Mouse (Mus musculus): ENCODE results near the gene Zfp462. TPM values are rescaled to one million over a fixed set of nuclear protein-coding genes. Genes with fewer than 3 reads are reported as not detected.

Zfp462 gene
- polyA plus RNA-seq, 1 experiment from 2014 or later: 17.0 TPM

DNA sequence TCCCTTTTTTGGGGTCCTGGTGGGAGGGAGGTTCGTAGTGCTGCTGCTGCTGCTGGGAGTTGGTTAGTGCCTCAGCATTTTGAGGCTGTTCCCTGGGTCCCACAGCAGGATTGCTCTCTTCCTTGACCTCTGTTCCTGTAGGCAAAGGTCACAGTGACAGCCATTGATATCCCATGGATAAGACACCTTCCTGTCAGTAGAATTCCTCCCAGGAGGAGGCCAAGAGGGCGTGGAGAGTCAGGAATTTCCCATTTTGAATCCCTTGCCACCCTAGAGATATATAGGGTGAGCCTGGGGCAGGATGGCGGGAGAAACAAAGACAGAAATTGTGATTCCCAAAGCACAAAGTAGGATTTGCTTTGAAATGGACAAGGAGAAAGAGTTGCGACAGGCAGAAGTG is 106.5 kb downstream of the Zfp462 start:
- H3K36me3 ChIP-seq (ENCODE audit: control insufficient read depth, insufficient read depth, low read length): peaks cover 28% of the 10 kb centered on the region
- no peak for ATAC-seq (replicated peaks; ENCODE audit: low FRiP score)
- H3K4me1 ChIP-seq (replicated peaks; ENCODE audit: control insufficient read depth, insufficient read depth, low read length): no peaks in the 10 kb centered on the region

DNA sequence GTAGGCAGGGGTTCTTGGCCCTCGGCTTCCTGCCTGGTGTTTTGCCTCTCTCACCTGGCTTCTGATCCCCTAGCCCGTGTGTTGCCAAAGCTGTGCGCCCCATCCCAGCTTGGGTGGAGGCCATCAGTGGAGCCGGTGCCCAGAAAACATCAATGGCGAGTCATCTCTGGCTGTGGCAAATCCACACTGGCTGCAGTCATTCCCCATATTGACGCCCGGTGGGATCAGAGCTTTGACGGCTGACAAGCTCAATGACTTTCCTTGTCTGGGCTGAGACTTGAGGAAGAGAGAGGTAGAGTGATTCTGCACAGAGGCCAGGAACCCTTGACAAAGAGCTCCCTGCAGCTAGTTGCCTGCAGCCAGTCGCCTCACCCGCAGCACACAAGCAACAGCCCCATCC is 107.8 kb downstream of the Zfp462 start:
- no peaks in the 10 kb centered on the region for H3K9me3 ChIP-seq (ENCODE audit: control insufficient read depth, low read length)
- no peak overlapping the region for H3K27ac ChIP-seq (ENCODE audit: low read depth, low read length)
- no peak overlapping the region for H3K4me2 ChIP-seq (ENCODE audit: low read depth, low read length, severe bottlenecking)
- DNase-seq (ENCODE audit: low spot score) (no peak), ATAC-seq (replicated peaks; ENCODE audit: low FRiP score) (no peak)
- no peak overlapping the region for H3K9ac ChIP-seq (ENCODE audit: low read length)
- H3K4me3 ChIP-seq (ENCODE audit: low read depth, low read length): no peak overlapping the region
- H3K27me3 ChIP-seq (ENCODE audit: control insufficient read depth, insufficient read depth, low read length): no peaks in the 10 kb centered on the region
- H3K36me3 ChIP-seq (ENCODE audit: control insufficient read depth, insufficient read depth, low read length): peaks cover 28% of the 10 kb centered on the region
- no peaks in the 10 kb centered on the region for H3K4me1 ChIP-seq (replicated peaks; ENCODE audit: control insufficient read depth, insufficient read depth, low read length)
- WGBS: 94% methylated on average over 10 of the region's 10 CpGs

More for the DNA sequence above, 106.5 kb downstream of the Zfp462 start:
- no peaks in the 10 kb centered on the region for H3K27me3 ChIP-seq (ENCODE audit: control insufficient read depth, insufficient read depth, low read length)
- H3K9ac ChIP-seq (ENCODE audit: low read length): no peak overlapping the region
- H3K4me3 ChIP-seq (ENCODE audit: low read depth, low read length): no peak overlapping the region
- H3K9me3 ChIP-seq (ENCODE audit: control insufficient read depth, low read length): no peaks in the 10 kb centered on the region
- H3K27ac ChIP-seq (ENCODE audit: low read depth, low read length): no peak overlapping the region
- no peak overlapping the region for H3K4me2 ChIP-seq (ENCODE audit: low read depth, low read length, severe bottlenecking)
- 92% methylated on average over 4 of the region's 4 CpGs for WGBS
- DNase-seq (ENCODE audit: low spot score): no peak

DNA sequence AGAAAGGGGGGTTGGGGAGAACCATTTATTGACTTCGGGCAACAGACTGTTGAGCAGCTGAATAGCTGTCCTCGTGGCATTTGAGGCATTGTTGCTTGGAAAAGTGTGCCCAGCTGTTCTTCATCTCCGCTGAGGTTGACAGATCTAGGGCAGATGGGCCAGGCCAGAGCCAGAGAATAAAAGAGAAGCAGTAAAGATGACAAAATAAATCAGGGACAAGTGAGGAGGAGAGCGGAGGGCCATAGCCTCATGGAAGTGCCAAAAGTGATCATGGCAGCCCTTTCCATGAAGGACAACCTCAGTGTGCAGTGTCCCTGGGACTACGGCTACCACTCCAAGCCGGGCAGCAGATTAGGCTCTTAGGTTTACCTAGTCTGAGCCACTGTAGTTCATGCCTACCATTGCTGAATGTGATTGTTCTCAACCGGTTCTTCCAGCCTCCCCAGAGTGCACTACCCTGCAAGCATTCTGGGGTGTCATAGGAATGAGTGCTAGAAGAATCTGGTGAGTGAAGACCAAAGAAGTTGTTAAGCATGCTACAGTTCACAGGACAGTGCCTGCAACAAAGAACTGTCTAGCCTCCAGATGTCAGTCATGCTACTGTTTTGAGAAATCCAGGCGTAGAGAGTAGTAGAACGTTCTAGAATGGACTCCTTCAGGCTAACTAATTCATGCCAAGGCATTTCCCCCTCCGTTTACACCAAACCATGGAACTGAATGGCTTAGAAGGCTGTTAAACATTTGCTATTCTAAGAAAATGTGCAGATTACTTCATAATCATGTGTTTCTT is 113.0 kb downstream of the Zfp462 start:
- no peak for DNase-seq (ENCODE audit: low spot score)
- no peak for ATAC-seq (replicated peaks; ENCODE audit: low FRiP score)
- Histone ChIP-seq H3K4me3 (ENCODE audit: low read depth, low read length) (no peak overlapping the region), H3K36me3 (ENCODE audit: control insufficient read depth, insufficient read depth, low read length) (peaks cover 15% of the 10 kb centered on the region; the same call in 1 of the 2 replicates), H3K4me2 (ENCODE audit: low read depth, low read length, severe bottlenecking) (no peak overlapping the region), H3K27ac (ENCODE audit: low read depth, low read length) (no peak overlapping the region), H3K27me3 (ENCODE audit: control insufficient read depth, insufficient read depth, low read length) (no peaks in the 10 kb centered on the region), H3K9ac (ENCODE audit: low read length) (no peak overlapping the region), H3K4me1 (replicated peaks; ENCODE audit: control insufficient read depth, insufficient read depth, low read length) (no peaks in the 10 kb centered on the region), H3K9me3 (ENCODE audit: control insufficient read depth, low read length) (no peaks in the 10 kb centered on the region)
- 86% methylated on average over 10 of the region's 10 CpGs for WGBS

DNA sequence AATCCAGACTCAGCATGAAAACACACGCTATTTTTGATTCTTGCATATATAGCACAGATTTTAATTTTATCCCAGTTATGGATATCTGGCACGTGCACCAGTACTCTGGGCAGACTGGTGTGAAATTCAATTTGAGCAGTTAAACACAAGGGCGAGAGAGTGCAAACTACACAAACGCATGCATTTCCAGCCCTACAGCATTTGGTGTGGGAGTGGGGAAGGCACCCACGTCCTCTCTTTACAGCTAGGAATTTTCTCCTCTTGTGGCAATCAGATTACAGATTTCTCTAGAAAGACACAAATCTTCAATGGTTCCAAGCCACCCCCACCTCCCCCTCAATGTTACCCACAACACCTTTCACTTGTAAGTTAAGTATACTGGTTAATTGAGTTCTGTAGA is 114.1 kb downstream of the Zfp462 start:
- no peak overlapping the region for H3K27ac ChIP-seq (ENCODE audit: low read depth, low read length)
- ATAC-seq (replicated peaks; ENCODE audit: low FRiP score) (no peak), DNase-seq (ENCODE audit: low spot score) (no peak)
- no peak overlapping the region for H3K9ac ChIP-seq (ENCODE audit: low read length)
- no peak overlapping the region for H3K4me3 ChIP-seq (ENCODE audit: low read depth, low read length)
- H3K36me3 ChIP-seq (ENCODE audit: control insufficient read depth, insufficient read depth, low read length): peaks cover 6% of the 10 kb centered on the region; the same call in 1 of the 2 replicates
- no peak overlapping the region for H3K4me2 ChIP-seq (ENCODE audit: low read depth, low read length, severe bottlenecking)
- no peaks in the 10 kb centered on the region for H3K9me3 ChIP-seq (ENCODE audit: control insufficient read depth, low read length)
- no peaks in the 10 kb centered on the region for H3K4me1 ChIP-seq (replicated peaks; ENCODE audit: control insufficient read depth, insufficient read depth, low read length)
- 88% methylated on average over 5 of the region's 5 CpGs for WGBS
- H3K27me3 ChIP-seq (ENCODE audit: control insufficient read depth, insufficient read depth, low read length): no peaks in the 10 kb centered on the region

DNA sequence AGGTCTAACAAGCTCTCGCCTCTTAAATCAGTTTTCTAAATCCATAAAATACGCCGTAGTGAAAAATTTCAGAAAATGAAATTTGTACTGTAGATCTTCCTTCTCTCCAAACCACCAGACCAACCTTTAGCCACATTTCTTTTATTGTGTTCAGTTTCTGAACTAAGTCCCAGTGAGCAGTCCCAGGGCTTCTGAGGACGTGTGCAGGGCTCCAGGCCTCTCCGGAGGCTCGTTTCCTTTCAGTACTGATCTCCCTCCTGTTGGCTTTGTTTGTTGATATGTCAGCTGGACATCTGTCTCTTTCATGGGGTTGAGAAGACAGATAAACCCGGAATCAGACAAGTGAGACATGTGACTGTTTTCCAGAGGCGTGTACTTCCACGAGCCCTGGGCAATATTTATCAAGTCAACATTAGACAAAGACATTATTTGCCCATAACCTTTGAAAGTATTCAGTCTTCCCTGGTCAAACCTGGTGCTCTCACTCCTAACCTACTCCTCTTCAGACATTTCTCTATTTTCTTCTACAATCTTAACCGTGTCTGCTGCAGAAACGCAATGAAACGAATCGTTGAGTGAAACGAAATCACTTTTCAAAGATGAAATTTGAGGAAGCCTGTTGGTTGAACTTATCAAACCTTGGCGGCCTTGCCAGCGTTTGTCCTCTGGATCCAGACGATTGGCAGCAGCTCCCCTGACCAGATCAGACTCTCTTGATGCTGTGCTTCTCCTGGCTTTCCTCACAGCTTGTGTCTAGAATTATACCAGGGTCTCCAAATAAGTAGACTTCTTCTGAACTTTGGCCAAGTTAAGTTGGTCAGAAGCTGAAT is 121.7 kb downstream of the Zfp462 start:
- no peak for ATAC-seq (replicated peaks; ENCODE audit: low FRiP score)
- no peaks in the 10 kb centered on the region for H3K4me1 ChIP-seq (replicated peaks; ENCODE audit: control insufficient read depth, insufficient read depth, low read length)
- WGBS: 85% methylated on average over 17 of the region's 17 CpGs
- no peaks in the 10 kb centered on the region for H3K27me3 ChIP-seq (ENCODE audit: control insufficient read depth, insufficient read depth, low read length)
- H3K9me3 ChIP-seq (ENCODE audit: control insufficient read depth, low read length): no peaks in the 10 kb centered on the region
- H3K4me2 ChIP-seq (ENCODE audit: low read depth, low read length, severe bottlenecking): no peak overlapping the region
- H3K27ac ChIP-seq (ENCODE audit: low read depth, low read length): no peak overlapping the region
- DNase-seq (ENCODE audit: low spot score): no peak
- no peak overlapping the region for H3K4me3 ChIP-seq (ENCODE audit: low read depth, low read length)
- H3K36me3 ChIP-seq (ENCODE audit: control insufficient read depth, insufficient read depth, low read length): peaks cover 12% of the 10 kb centered on the region; the same call in 1 of the 2 replicates
- no peak overlapping the region for H3K9ac ChIP-seq (ENCODE audit: low read length)

DNA sequence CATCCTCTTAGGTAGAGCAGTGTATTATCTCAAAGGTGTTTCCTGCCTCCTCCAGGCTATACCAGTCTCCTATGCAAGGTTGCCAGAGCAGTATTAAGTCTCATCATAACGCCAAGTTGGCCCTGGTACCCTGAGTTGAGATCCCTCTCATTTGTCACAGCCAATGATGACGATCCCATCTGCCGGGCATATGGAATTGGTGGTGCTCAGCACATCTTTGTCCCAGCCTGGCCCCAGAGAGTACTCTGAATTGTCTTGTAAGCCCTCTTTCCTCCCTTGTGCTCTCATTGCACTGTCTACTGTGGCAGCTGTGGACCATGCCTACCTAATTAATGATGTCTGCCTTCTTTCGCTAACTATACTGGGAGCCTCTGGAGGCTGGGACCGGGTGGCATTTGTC is 126.7 kb downstream of the Zfp462 start:
- H3K36me3 ChIP-seq (ENCODE audit: control insufficient read depth, insufficient read depth, low read length): peaks cover 21% of the 10 kb centered on the region
- no peak for ATAC-seq (replicated peaks; ENCODE audit: low FRiP score)

DNA sequence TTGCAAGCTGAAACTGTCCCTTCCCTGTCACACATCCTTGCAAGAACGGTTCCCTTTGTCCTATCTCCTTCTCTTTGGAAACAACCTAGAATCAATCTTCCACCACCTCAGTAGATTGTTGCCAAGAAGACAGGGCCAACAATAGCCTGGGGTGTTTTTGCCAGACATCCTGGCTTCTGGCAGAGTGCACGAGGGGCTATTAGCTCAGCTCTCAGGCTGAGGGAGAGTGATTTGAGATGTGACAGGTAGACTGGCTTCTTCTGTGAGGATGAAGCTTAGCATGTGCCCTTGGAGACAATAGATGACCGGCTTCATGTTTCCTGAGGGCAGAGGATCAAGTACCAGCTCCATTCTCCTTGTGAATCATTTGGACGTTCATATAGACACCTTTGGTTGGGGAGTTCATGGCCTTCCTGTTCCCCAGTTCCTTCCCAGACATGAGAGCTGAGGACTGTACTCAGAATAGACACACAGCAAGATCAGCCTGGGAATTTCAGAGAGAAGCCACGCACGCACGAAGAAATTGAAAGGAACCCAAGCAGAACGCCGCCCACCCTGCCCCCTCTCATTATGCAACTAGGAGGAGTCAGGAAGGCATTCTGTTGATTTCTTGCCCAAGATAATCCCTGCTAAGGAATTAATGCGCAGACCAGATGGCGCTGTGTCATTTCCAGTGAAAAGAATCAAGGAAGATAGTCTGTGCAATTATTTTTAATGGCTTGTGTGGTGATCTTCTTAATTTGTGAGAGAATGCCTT is 132.5 kb downstream of the Zfp462 start:
- Histone ChIP-seq H3K27ac (ENCODE audit: low read depth, low read length) (peak overlapping the region; percentile 75), H3K4me2 (ENCODE audit: low read depth, low read length, severe bottlenecking) (no peak overlapping the region), H3K36me3 (ENCODE audit: control insufficient read depth, insufficient read depth, low read length) (peaks cover 18% of the 10 kb centered on the region), H3K4me1 (replicated peaks; ENCODE audit: control insufficient read depth, insufficient read depth, low read length) (peaks cover 2% of the 10 kb centered on the region; the same call in 1 of the 2 replicates), H3K27me3 (ENCODE audit: control insufficient read depth, insufficient read depth, low read length) (no peaks in the 10 kb centered on the region), H3K9ac (ENCODE audit: low read length) (no peak overlapping the region), H3K4me3 (ENCODE audit: low read depth, low read length) (no peak overlapping the region), H3K9me3 (ENCODE audit: control insufficient read depth, low read length) (no peaks in the 10 kb centered on the region)
- WGBS: 42% methylated on average over 11 of the region's 11 CpGs
- DNase-seq (ENCODE audit: low spot score): peak; percentile 56
- ATAC-seq (replicated peaks; ENCODE audit: low FRiP score): peak; percentile 69

More for the DNA sequence above, 126.7 kb downstream of the Zfp462 start:
- H3K4me2 ChIP-seq (ENCODE audit: low read depth, low read length, severe bottlenecking): no peak overlapping the region
- no peak overlapping the region for H3K9ac ChIP-seq (ENCODE audit: low read length)
- no peak overlapping the region for H3K27ac ChIP-seq (ENCODE audit: low read depth, low read length)
- 83% methylated on average over 5 of the region's 5 CpGs for WGBS
- H3K4me1 ChIP-seq (replicated peaks; ENCODE audit: control insufficient read depth, insufficient read depth, low read length): no peaks in the 10 kb centered on the region
- H3K9me3 ChIP-seq (ENCODE audit: control insufficient read depth, low read length): no peaks in the 10 kb centered on the region
- H3K27me3 ChIP-seq (ENCODE audit: control insufficient read depth, insufficient read depth, low read length): no peaks in the 10 kb centered on the region
- no peak overlapping the region for H3K4me3 ChIP-seq (ENCODE audit: low read depth, low read length)
- no peak for DNase-seq (ENCODE audit: low spot score)

Measured in forebrain, embryonic 11.5 days (tissue).